Mouse (Mus musculus) CH12F3 (cell line): Measurements from ENCODE around the gene Ccdc181.

Experiments used
- in situ Hi-C: fragments of 300-500 bp; cut with MboI; formaldehyde crosslinking; loops from 2 replicates; pipeline ENCODE4 v1.14.3; 2020; ENCODE audit warnings: low sequenced_read_pairs

Gene Ccdc181

GRCm38 (mm10) chr1:164284007-164284406, 8.6 kb downstream of the Ccdc181 start:
- in situ Hi-C loops = no loop called here

GRCm38 (mm10) chr1:164287406-164287805, 12.0 kb downstream of the Ccdc181 start:
- in situ Hi-C loops = no loop called here

GRCm38 (mm10) chr1:164292040-164292439, 16.7 kb downstream of the Ccdc181 start:
- in situ Hi-C loops = no loop called here

- in situ Hi-C loops = no loop called here
Observed at GRCm38 (mm10) chr1:164294071-164294470, 18.7 kb downstream of the Ccdc181 start.

- in situ Hi-C loops = no loop called here
Observed at GRCm38 (mm10) chr1:164296473-164296872, 21.1 kb downstream of the Ccdc181 start.

GRCm38 (mm10) chr1:164301949-164302348, 26.6 kb downstream of the Ccdc181 start:
- in situ Hi-C loops = loop anchor here (25.0 kb wide), 1 partner anchor 835 kb away; no protein-coding TSS in a partner anchor

- in situ Hi-C loops = loop anchor here (25.0 kb wide), 1 partner anchor 833 kb away; no protein-coding TSS in a partner anchor
Observed at GRCm38 (mm10) chr1:164303821-164304220, 28.4 kb downstream of the Ccdc181 start, which contains the start of gene Nme7. Gene Nme7, plus strand, starts transcription at chr1:164304121.

- in situ Hi-C loops = loop anchor here (25.0 kb wide), 1 partner anchor 830 kb away; no protein-coding TSS in a partner anchor
Observed at GRCm38 (mm10) chr1:164307124-164307751, 31.9 kb downstream of the Ccdc181 start, which contains the start of gene Blzf1. Gene Blzf1, minus strand, starts transcription at chr1:164307489.

- in situ Hi-C loops = loop anchor here (25.0 kb wide), 1 partner anchor 829 kb away; no protein-coding TSS in a partner anchor
Observed at GRCm38 (mm10) chr1:164307922-164308321, 32.5 kb downstream of the Ccdc181 start.

- in situ Hi-C loops = loop anchor here (25.0 kb wide), 1 partner anchor 823 kb away; no protein-coding TSS in a partner anchor
Observed at GRCm38 (mm10) chr1:164314085-164314484, 38.7 kb downstream of the Ccdc181 start.

- in situ Hi-C loops = loop anchor here (25.0 kb wide), 1 partner anchor 822 kb away; no protein-coding TSS in a partner anchor
Observed at GRCm38 (mm10) chr1:164315266-164315665, 39.9 kb downstream of the Ccdc181 start.

GRCm38 (mm10) chr1:164316697-164317096, 41.3 kb downstream of the Ccdc181 start:
- in situ Hi-C loops = loop anchor here (25.0 kb wide), 1 partner anchor 821 kb away; no protein-coding TSS in a partner anchor

GRCm38 (mm10) chr1:164317261-164317660, 41.9 kb downstream of the Ccdc181 start:
- in situ Hi-C loops = loop anchor here (25.0 kb wide), 1 partner anchor 820 kb away; no protein-coding TSS in a partner anchor

GRCm38 (mm10) chr1:164318474-164318873, 43.1 kb downstream of the Ccdc181 start:
- in situ Hi-C loops = loop anchor here (25.0 kb wide), 1 partner anchor 819 kb away; no protein-coding TSS in a partner anchor

GRCm38 (mm10) chr1:164319542-164320140, 44.3 kb downstream of the Ccdc181 start:
- in situ Hi-C loops = loop anchor here (25.0 kb wide), 1 partner anchor 818 kb away; no protein-coding TSS in a partner anchor

GRCm38 (mm10) chr1:164320731-164321130, 45.3 kb downstream of the Ccdc181 start:
- in situ Hi-C loops = loop anchor here (25.0 kb wide), 1 partner anchor 817 kb away; no protein-coding TSS in a partner anchor

GRCm38 (mm10) chr1:164321408-164321807, 46.0 kb downstream of the Ccdc181 start:
- in situ Hi-C loops = loop anchor here (25.0 kb wide), 1 partner anchor 816 kb away; no protein-coding TSS in a partner anchor

GRCm38 (mm10) chr1:164322987-164323650, 47.7 kb downstream of the Ccdc181 start:
- in situ Hi-C loops = loop anchor here (25.0 kb wide), 1 partner anchor 814 kb away; no protein-coding TSS in a partner anchor

- in situ Hi-C loops = loop anchor here (25.0 kb wide), 1 partner anchor 813 kb away; no protein-coding TSS in a partner anchor
Observed at GRCm38 (mm10) chr1:164324221-164324620, 48.8 kb downstream of the Ccdc181 start.

GRCm38 (mm10) chr1:164324878-164325277, 49.5 kb downstream of the Ccdc181 start:
- in situ Hi-C loops = loop anchor here (25.0 kb wide), 1 partner anchor 812 kb away; no protein-coding TSS in a partner anchor
